Mouse (Mus musculus): Measurements from ENCODE around the gene Hnf4a.

DNA sequence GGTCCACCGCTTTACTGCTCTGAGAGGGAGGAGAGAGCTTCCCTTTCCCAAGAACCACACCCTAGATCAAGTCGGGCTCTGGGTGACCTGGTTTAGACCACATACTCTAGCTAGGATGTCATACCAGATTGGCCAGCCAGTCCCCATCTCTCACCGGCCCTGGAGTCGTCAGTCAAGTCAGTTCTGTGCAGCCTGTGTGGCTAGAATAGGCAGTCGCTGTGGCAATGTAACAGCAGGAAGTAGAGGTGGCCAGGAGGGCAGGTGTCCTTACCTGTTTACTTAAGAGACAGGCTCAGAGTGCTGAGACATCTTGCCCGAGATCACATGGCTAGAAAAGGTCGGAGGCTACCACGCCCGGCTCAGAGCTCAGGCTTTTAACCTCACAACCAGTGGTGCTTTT lies 104.6 kb downstream of the Hnf4a start:
- no peak for TF ChIP-seq CTCF (IDR thresholded peaks at IDR 0.05; ENCODE audit: control insufficient read depth, insufficient read depth, insufficient read length)
- no peak for TF ChIP-seq MYOG (IDR thresholded peaks at IDR 0.05; ENCODE audit: control insufficient read depth, extremely low read depth, insufficient read length)
- TF ChIP-seq USF1 (IDR thresholded peaks at IDR 0.05; ENCODE audit: low read depth): no peak
- TF ChIP-seq MYOD1 (IDR thresholded peaks at IDR 0.05; ENCODE audit: control insufficient read depth, insufficient read length, low read depth): no peak
- no peak for TF ChIP-seq MAX (IDR thresholded peaks at IDR 0.05)
- no peak for TF ChIP-seq CEBPB (IDR thresholded peaks at IDR 0.05; ENCODE audit: low read depth)

Data from C2C12 (cell line).